Mouse (Mus musculus) left cerebral cortex, adult 18-20 months (tissue): Measurements from ENCODE around the gene Gm960. TPM values are rescaled to one million over a fixed set of nuclear protein-coding genes. Genes with fewer than 3 reads are reported as not detected.

Experiments used
- DNase-seq, 2 experiments: peaks; one replicate each; pipeline ENCODE4 v3.0.0; 2021 to 2022; ENCODE audit warnings: low spot score in 2 of 2, mixed read lengths in 1 of 2
- long read RNA-seq, 2 experiments: library from polyadenylated mRNA; stranded (forward); transcript quantifications; one replicate each; pipeline ENCODE4 v2.0.0; 2021
- total RNA-seq, 2 experiments: library from RNA; stranded (reverse); gene quantifications; 2 replicates each; pipeline ENCODE4 v1.2.3; 2021

Gm960 gene
- 1 to 10 TPM; 1.1 to 1.8 TPM for total RNA-seq
- long read RNA-seq, experiment 1, partial matches to known transcripts = 0 of 1 reads
- long read RNA-seq, experiment 1, other reads (novel, unspliced or antisense) = 1 of 1 reads
- long read RNA-seq, experiment 2 = 0 reads

DNA sequence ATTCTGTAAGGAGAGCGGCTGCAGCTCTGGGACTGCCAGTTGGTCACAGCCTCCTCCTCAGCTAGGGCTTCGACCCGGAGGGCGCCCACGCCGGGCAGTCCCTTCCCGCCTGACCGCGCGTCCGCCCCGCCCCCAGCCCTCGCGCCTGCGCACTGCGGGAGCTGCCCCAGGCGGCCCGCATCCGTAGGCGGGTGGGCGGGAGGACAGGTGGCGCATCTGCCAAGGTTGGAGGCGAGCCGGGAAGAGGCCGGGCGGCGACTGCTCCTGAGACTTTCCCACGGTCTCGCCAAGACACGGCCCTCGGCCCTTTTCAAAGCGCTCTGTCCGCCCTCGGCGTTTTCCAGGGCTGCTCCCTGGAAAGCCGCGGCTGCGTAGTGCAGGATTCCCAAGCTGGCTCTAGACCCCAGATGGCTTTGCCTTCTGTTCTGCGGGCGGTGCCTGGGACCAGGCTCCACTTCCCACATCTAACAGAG lies at the start of gene Gm960:
TSS of gene Gm960 (minus strand) at position 464 of the 473 bp plus-strand sequence.
- DNase-seq = peak; percentile 89 to 92

- DNase-seq = no peak
These were observed 49.3 kb upstream of the Gm960 start for GRCm38 (mm10) chr19:4747631-4748312.

DNA sequence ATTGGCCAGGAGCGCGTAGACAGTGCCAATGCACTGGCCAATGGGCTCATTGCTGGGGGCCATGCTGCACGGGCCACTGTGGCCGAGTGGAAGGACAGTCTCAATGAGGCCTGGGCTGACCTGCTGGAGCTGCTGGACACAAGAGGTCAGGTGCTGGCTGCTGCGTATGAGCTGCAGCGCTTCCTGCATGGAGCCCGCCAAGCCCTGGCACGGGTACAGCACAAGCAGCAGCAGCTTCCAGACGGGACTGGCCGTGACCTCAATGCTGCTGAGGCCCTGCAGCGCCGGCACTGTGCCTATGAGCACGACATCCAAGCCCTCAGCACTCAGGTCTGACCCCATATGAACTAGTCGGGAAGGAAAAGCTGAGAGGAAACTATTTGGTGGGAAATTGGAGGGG lies 48.1 kb upstream of the Gm960 start:
- DNase-seq = no peak

DNA sequence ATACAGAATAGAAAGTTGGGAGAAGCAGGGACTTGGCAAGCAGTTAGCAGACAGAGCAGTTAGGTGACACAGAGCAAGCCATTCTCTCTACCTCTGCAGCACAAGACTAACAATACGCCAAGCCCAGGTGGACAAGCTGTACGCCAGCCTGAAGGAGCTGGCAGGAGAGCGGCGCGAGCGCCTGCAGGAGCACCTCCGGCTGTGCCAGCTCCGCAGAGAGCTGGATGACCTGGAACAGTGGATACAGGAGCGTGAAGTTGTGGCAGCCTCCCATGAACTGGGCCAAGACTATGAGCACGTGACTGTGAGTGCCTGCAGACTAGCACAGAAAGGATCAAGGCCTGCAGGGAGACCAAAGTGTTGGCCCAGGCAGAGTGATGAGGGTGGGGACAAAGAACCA lies 47.2 kb upstream of the Gm960 start:
- no peak for DNase-seq

- peak in 1 of 2 experiments; percentile 39 for DNase-seq
These were observed 46.6 kb upstream of the Gm960 start for GRCm38 (mm10) chr19:4745057-4745456.

GRCm38 (mm10) chr19:4744026-4744425 lies 45.6 kb upstream of the Gm960 start:
- DNase-seq = no peak

DNA sequence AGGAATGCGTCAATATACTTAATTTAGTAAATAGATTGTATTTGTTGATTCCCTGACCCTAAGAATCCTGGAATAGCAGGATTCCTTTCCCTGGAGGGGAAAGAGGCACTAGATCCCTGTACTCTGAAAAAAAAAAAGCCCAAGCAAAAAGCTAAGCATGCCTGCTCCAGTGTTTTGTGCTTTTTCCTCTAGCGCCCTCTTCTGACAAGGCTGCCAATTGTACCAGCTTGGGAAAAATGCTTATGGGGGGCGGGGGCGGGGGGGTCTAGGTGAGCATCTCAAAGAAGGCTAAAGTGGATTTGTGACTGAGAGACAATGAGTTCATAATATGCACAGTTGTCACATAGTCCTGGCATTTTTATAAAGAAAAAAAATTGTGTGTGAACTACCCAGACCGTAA lies 45.1 kb upstream of the Gm960 start:
- DNase-seq = peak in 1 of 2 experiments; percentile 19

GRCm38 (mm10) chr19:4742229-4742628 lies 43.8 kb upstream of the Gm960 start:
- DNase-seq = no peak

DNA sequence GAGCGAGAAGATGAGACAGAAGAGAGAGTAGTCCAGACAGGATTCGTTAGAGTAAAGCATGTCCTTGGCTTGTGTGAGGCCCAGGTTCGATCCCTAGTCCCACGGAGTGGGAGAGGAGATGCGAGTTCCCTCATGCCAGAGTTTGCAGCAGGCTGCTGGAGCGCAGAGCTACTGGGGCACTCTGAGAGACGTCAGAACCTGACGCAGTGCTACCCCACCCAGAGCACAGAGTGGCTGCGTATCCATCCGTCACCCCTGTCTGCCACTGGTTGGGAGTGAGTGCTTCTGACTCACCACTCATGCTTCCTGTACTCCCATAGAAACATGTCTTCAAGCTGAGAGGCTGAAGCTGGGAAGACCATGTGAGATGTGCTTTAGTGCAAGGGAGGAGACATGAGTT lies 43.0 kb upstream of the Gm960 start:
- no peak for DNase-seq

GRCm38 (mm10) chr19:4739762-4740161 lies 41.3 kb upstream of the Gm960 start:
- DNase-seq = no peak

DNA sequence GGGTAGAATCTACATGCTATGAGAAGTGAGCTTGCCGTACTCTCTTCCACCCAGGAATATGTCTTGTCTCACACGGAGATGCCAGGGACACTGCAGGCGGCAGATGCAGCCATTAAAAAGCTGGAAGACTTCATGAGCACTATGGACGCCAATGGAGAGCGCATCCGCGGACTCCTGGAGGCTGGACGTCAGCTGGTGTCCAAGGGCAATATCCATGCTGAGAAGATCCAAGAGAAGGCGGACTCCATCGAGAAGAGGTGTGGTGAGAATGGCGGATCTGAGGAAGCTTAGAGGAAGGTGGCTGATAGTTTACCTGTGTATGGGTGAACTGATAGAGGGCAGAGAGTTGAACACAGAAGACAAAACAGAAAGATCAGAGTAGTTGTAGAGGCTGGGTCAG lies 40.6 kb upstream of the Gm960 start:
- no peak for DNase-seq

GRCm38 (mm10) chr19:4737866-4738265 lies 39.4 kb upstream of the Gm960 start:
- no peak for DNase-seq

DNA sequence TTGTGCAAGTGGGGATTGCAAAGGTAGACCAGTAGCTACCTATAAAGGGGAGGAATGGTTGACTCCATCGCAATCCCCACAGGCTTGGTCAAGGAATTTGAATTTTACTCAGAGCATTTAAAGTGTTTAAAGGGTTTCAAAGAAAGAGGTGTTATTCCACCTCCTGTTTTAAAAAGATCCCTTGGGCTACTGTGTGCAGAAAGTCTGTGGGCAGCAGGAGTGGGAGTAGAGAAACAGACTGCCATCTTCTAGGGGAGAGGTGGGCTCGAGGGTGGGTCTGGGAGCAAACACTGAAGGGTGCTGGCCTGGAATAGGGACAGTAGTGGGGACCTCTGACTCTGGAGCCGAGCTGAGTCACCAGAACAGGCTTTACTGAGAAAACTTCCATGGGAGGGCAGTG lies 34.6 kb upstream of the Gm960 start:
- DNase-seq = no peak

DNA sequence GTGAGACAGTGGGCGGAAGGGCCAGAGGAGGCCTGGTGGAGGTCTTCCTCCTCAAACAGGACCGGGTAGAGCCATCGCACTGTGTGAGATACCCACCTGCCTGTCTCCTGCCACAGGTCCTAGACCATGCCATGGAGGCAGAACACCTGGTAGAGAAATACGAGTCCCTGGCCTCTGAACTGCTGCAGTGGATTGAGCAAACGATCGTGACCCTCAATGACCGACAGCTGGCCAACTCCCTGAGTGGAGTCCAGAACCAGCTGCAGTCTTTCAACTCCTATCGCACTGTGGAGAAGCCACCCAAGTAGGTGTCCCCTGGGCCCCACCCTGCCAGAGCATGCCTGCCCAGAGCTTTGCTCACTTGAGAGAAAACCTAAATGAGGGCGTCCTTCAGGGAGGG lies 30.7 kb upstream of the Gm960 start:
- no peak for DNase-seq

DNA sequence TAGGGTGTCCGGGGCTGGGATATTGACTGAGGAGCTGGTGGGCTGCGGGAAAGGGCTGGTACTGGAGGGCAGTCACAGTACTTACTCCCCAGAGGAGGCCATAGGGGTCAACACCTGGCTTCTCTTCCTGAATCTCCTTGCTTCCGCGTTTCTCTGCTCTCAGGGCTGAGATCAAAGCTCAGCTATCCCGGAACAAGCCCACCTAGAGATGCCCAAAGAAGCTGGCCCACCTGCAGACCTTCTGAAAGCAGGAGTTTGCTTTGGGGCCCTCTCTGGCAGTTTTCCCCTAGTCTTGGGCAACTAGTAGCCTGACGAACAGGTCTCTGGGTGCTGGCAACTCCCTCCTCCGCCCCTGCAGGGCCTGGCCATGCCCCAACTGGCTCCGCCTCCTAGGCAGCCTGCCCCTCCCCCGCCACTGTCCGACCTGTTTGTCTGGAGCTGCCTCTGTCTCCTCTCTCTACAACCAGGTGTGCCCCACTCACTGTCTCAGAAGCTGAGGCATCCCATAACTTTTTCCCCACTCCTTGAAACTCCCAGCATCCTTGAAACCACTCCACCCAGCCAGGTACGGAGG lies 22.3 kb upstream of the Gm960 start:
- DNase-seq = no peak

- DNase-seq = no peak
These were observed 21.6 kb upstream of the Gm960 start for GRCm38 (mm10) chr19:4720112-4720511.

DNA sequence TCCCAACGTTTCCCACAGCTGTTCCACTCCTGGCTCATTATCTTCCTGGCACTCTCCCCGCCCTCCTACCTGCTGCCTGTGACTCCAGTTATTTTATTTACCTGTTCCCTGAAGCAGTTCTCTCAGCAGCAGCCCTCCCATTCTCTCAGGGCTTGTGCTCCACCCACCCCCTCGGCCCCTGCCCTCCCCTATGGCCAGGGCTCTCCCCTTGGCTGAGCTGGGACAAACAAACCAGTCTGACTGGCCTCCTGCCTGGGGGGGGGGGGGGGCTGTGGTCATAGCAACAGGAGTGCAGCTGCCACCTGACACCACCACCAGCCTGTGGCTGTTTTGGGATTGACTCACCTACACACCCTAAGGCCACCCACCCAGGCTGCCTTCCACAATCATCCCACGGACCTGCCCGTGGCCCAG lies 20.9 kb upstream of the Gm960 start:
- no peak for DNase-seq

DNA sequence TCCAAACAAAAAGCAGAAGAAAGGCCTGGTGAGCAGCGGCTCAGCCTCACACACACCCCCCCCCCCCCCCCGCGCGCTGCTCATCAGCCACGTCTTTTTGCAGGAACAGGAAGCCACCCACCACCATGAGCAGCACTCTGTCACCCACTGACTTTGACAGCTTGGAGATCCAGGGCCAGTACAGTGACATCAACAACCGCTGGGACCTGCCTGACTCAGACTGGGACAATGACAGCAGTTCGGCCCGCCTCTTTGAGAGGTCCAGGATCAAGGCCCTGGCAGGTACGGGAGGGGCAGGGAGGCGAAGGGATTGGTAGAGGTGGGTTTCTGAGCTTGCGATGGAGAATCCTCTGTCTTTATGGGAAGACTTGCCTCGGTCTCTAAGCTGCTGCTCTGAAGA lies 20.2 kb upstream of the Gm960 start:
- DNase-seq = no peak

GRCm38 (mm10) chr19:4717281-4717680 lies 18.8 kb upstream of the Gm960 start:
- no peak for DNase-seq

GRCm38 (mm10) chr19:4716756-4717155 lies 18.3 kb upstream of the Gm960 start:
- DNase-seq = no peak

DNA sequence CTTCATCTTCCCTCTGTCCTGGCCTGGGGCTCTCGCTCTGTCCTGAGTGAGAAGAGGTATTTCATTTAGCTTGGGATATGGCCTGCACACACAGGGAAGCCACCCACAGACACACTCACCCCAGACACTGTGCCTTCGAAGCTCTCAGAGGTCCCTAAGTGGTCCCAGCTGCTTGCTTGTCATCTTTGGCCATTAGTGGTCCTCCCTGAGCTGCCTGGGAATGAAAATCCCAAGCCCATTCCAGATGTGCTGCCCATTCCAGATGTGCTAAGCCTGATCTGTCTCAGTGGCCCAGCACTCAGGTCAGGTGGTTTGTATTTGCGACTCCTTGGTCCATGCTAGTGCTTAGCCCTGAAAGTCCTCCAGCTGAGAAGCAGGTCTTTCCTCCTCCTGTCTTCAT lies 15.4 kb upstream of the Gm960 start:
- no peak for DNase-seq

DNA sequence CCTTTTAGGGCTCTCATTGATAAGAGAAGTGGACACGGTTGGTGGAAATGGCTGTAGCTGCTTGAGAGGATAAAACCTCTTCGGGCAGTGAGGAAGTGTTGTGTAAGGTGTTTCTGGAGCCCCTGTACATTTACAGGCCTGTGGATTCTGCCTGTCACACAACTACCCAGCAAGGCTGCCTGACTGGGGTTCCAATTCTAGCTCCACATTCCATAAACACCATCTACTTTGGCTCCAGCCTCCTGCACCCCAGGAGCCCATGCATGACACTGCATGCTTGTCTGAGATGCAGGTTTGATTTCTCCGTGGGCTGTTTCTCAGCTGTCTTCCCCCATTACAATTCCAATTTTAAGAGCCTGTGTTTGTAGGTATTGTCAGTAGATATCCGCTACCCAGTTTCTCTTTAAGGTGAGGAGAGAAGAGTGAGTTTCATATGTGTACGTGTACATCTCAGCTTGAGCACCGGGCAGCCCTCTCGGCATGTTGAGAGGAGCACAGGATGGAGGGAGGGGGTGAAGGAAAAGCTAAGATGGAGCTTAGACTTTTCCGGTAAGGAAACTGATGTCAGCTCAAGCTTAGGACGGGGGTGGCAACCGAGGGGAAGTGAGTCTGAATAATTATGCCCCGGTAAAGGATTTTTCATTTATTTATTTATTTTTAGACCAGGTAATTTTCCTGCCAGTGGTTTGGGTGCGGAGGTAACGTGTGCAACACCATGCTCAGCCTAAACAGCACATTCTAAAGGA lies 14.5 kb upstream of the Gm960 start:
- no peak for DNase-seq
